Mouse (Mus musculus) erythroblast, embryonic 14.5 days (primary cell): ENCODE data around the gene Dvl3. TPM values are rescaled to one million over a fixed set of nuclear protein-coding genes. Genes with fewer than 3 reads are reported as not detected.
"Not testable (repeated sequence)": the region's sequence is repeated elsewhere in the genome, so short reads cannot be mapped to it uniquely, and the experiment has no call there.

Source experiments
- H3K27me3 ChIP-seq: 2 replicates; pipeline ENCODE4 v1.6.1; 2012; ENCODE audit warnings: inconsistent platforms; ENCODE audit not compliant: control insufficient read depth
- H3K36me3 ChIP-seq: 2 replicates; pipeline ENCODE4 v1.6.1; 2012; ENCODE audit warnings: mild to moderate bottlenecking, inconsistent platforms; ENCODE audit not compliant: control insufficient read depth
- H3K4me1 ChIP-seq: 2 replicates; pipeline ENCODE4 v1.6.1; 2012; ENCODE audit warnings: inconsistent platforms; ENCODE audit not compliant: control insufficient read depth
- H3K4me3 ChIP-seq: replicated peaks from 2 replicates; pipeline ENCODE3; 2012; ENCODE audit warnings: moderate library complexity, mild to moderate bottlenecking, inconsistent platforms
- H3K9me3 ChIP-seq: 2 replicates; pipeline ENCODE4 v1.6.1; 2012; ENCODE audit warnings: low read length, inconsistent platforms, mixed read lengths; ENCODE audit not compliant: control insufficient read depth
- GATA1 ChIP-seq: IDR thresholded peaks from 2 replicates; pipeline ENCODE4 v1.6.1; 2012; ENCODE audit warnings: low read length, inconsistent platforms, mixed read lengths
- TAL1 ChIP-seq: IDR thresholded peaks from 3 replicates; pipeline ENCODE4 v1.6.1; 2012; ENCODE audit warnings: low read length, inconsistent platforms, mixed read lengths
- polyA plus RNA-seq: library from polyadenylated mRNA; stranded (reverse); fragments of >175 nt; gene quantifications from 2 replicates; pipeline ENCODE4 v1.2.3, GENCODE M21; 2012

The Dvl3 gene
- polyA plus RNA-seq: 1.4 TPM in 2 replicates

DNA sequence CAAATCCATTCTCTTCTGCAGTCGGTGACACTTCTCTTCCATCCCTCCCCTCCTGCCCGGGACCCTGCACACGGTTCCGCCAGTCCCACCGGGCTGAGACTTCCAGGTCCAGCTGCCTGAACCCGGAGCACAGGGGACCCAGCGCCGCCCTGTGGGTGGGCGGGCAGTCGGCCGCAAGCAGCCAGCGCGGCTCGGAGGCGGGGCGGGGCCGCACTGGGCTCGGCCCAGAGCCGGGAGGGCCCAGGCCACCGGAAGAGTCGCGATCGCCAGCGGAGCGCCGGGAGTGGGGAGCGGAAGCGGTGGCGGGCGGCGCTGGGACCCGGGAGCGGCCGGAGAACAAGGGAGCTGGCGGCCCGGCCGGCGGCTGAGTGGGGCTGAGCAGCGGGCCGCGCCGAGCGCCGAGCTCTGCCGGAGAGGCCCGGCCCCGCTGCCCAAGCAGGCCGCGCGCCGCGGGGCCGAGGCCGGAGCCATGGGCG is at the start of gene Dvl3:
Gene Dvl3, plus strand, starts transcription at position 257 of the 476 bp plus-strand sequence.
- peaks cover 51% of the 10 kb centered on the region for H3K4me1 ChIP-seq

GRCm38 (mm10) chr16:20470981-20471380 is 45.8 kb upstream of the Dvl3 start:
- Histone ChIP-seq H3K9me3 (no peaks in the 10 kb centered on the region), H3K4me3 (no peak overlapping the region)

More for the DNA sequence above, at the start of gene Dvl3:
- H3K36me3 ChIP-seq: peaks cover 26% of the 10 kb centered on the region
- H3K9me3 ChIP-seq: no peaks in the 10 kb centered on the region
- no peak for TF ChIP-seq GATA1
- TF ChIP-seq TAL1: no peak
- H3K4me3 ChIP-seq: peak within 1 kb of the TSS; percentile 95
- no peaks in the 10 kb centered on the region for H3K27me3 ChIP-seq

GRCm38 (mm10) chr16:20471686-20472085 is 45.1 kb upstream of the Dvl3 start:
- Histone ChIP-seq H3K9me3 (no peaks in the 10 kb centered on the region), H3K4me1 (no peaks in the 10 kb centered on the region), H3K27me3 (no peaks in the 10 kb centered on the region), H3K4me3 (no peak overlapping the region), H3K36me3 (no peaks in the 10 kb centered on the region)
- TF ChIP-seq GATA1 (no peak), TAL1 (no peak)

More at GRCm38 (mm10) chr16:20470981-20471380, 45.8 kb upstream of the Dvl3 start:
- Histone ChIP-seq H3K4me1 (no peaks in the 10 kb centered on the region), H3K27me3 (no peaks in the 10 kb centered on the region), H3K36me3 (no peaks in the 10 kb centered on the region)
- TF ChIP-seq TAL1 (no peak), GATA1 (no peak)

- TF ChIP-seq GATA1 (no peak), TAL1 (no peak)
- Histone ChIP-seq H3K36me3 (no peaks in the 10 kb centered on the region), H3K4me3 (no peak overlapping the region), H3K9me3 (no peaks in the 10 kb centered on the region), H3K4me1 (no peaks in the 10 kb centered on the region), H3K27me3 (no peaks in the 10 kb centered on the region)
Measured at GRCm38 (mm10) chr16:20473748-20474147, 43.0 kb upstream of the Dvl3 start.

DNA sequence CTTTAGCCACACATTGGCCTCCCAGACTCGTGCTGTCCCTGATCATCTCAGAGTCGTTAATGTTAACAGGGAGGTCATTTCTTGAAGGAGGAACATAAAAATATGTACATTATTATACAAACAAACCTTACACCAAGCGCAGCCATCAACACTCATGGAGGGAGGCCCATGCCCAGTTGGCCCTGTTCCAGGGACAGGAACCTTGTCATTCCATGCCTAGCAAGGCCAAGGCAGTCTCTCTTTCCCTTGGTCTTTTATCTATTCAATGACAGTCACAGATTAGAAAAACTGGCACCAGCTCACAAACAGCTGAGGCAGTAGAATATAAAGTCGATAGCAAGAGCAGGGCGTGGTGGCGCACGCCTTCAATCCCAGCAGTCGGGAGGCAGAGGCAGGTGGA is 42.6 kb upstream of the Dvl3 start:
- H3K4me1 ChIP-seq: no peaks in the 10 kb centered on the region
- H3K27me3 ChIP-seq: no peaks in the 10 kb centered on the region
- H3K9me3 ChIP-seq: no peaks in the 10 kb centered on the region
- H3K4me3 ChIP-seq: no peak overlapping the region
- H3K36me3 ChIP-seq: no peaks in the 10 kb centered on the region
- TF ChIP-seq TAL1 (no peak), GATA1 (no peak)

GRCm38 (mm10) chr16:20474786-20475185 is 42.0 kb upstream of the Dvl3 start:
- H3K9me3 ChIP-seq: no peaks in the 10 kb centered on the region
- no peaks in the 10 kb centered on the region for H3K36me3 ChIP-seq
- TF ChIP-seq TAL1 (no peak), GATA1 (no peak)
- no peak overlapping the region for H3K4me3 ChIP-seq
- no peaks in the 10 kb centered on the region for H3K4me1 ChIP-seq
- H3K27me3 ChIP-seq: no peaks in the 10 kb centered on the region

- no peaks in the 10 kb centered on the region for H3K9me3 ChIP-seq
- H3K27me3 ChIP-seq: no peaks in the 10 kb centered on the region
- H3K4me1 ChIP-seq: no peaks in the 10 kb centered on the region
- H3K36me3 ChIP-seq: no peaks in the 10 kb centered on the region
- H3K4me3 ChIP-seq: no peak overlapping the region
- TF ChIP-seq TAL1 (no peak), GATA1 (no peak)
Measured at GRCm38 (mm10) chr16:20475335-20475734, 41.4 kb upstream of the Dvl3 start.

GRCm38 (mm10) chr16:20476857-20477256 is 39.9 kb upstream of the Dvl3 start:
- no peaks in the 10 kb centered on the region for H3K36me3 ChIP-seq
- no peaks in the 10 kb centered on the region for H3K9me3 ChIP-seq
- no peak overlapping the region for H3K4me3 ChIP-seq
- H3K4me1 ChIP-seq: no peaks in the 10 kb centered on the region
- TF ChIP-seq GATA1 (no peak), TAL1 (no peak)
- no peaks in the 10 kb centered on the region for H3K27me3 ChIP-seq

- no peaks in the 10 kb centered on the region for H3K36me3 ChIP-seq
- H3K4me3 ChIP-seq: no peak overlapping the region
- no peaks in the 10 kb centered on the region for H3K27me3 ChIP-seq
- no peaks in the 10 kb centered on the region for H3K9me3 ChIP-seq
- no peak for TF ChIP-seq GATA1
- no peak for TF ChIP-seq TAL1
- no peaks in the 10 kb centered on the region for H3K4me1 ChIP-seq
Measured at GRCm38 (mm10) chr16:20477270-20477669, 39.5 kb upstream of the Dvl3 start.

GRCm38 (mm10) chr16:20478504-20478903 is 38.3 kb upstream of the Dvl3 start:
- Histone ChIP-seq H3K36me3 (no peaks in the 10 kb centered on the region), H3K27me3 (no peaks in the 10 kb centered on the region), H3K4me1 (no peaks in the 10 kb centered on the region), H3K9me3 (no peaks in the 10 kb centered on the region), H3K4me3 (no peak overlapping the region)
- TF ChIP-seq GATA1 (no peak), TAL1 (no peak)

DNA sequence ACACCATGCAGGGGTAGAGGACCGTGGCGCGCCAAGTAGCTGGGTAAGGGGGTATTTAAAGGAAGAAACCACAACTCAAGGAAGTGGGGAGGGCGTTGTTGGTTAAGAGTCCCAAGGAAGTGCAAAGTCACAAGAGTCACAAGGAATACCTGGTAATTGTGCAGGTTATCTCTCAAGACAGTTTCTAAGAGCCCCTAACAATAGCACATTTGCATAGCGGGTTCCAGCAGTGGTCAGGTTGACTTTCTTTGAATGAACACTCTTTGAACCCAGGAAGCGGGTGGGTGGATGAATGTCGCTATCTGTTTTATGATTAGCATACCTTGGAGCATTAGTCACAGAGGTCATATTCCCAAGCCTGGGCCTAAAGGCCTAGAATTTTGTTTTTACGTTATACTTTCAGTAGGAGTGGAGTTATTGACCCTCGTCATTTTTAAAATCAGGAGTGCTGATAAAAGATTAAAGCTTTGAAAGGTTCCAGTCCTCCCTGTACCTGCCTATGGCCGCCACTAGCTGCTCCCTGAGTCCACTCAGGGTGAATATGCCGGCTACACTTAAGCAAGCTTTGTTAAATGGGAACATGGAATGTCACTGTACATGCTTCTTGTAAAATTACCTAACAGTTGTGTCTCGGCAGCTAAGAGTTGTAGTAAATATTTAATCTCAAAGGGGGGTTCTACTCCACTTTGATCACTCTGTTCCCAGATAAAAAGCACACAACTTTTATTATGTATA is 37.6 kb upstream of the Dvl3 start:
- not testable (repeated sequence) for H3K9me3 ChIP-seq, H3K4me1 ChIP-seq, H3K27me3 ChIP-seq, H3K36me3 ChIP-seq, H3K4me3 ChIP-seq
